Mouse (Mus musculus) CH12.LX (cell line): ENCODE data around the gene Gck. TPM values are rescaled to one million over a fixed set of nuclear protein-coding genes. Genes with fewer than 3 reads are reported as not detected.

Source experiments
- DNase-seq: peaks from one replicate; pipeline ENCODE4 v3.0.0-alpha.2; 2013; ENCODE audit errors: extremely low read depth
- H3K27ac ChIP-seq: 2 replicates; pipeline ENCODE4 v1.5.1; 2012; ENCODE audit warnings: low read depth, mild to moderate bottlenecking, control low read depth, moderate library complexity; ENCODE audit not compliant: insufficient read depth
- H3K27me3 ChIP-seq: replicated peaks from 2 replicates; pipeline ENCODE3; 2012; ENCODE audit warnings: inconsistent platforms
- H3K36me3 ChIP-seq, 2 experiments: replicated peaks in 1 of 2; 2 replicates each; pipeline versions ENCODE3 to v1.6.1; 2012; ENCODE audit warnings: inconsistent platforms in 1 of 2, low read length in 1 of 2, mild to moderate bottlenecking in 1 of 2, mixed read lengths in 1 of 2, moderate library complexity in 1 of 2; ENCODE audit not compliant: control insufficient read depth in 1 of 2, insufficient read depth in 1 of 2
- H3K4me1 ChIP-seq, 2 experiments: 2 replicates each; pipeline ENCODE4 v1.6.1; 2012; ENCODE audit warnings: inconsistent platforms in 1 of 2, moderate library complexity in 1 of 2; ENCODE audit not compliant: insufficient read depth in 2 of 2, control insufficient read depth in 1 of 2
- H3K4me2 ChIP-seq: 2 replicates; pipeline ENCODE4 v1.6.1; 2012; ENCODE audit warnings: low read depth, mild to moderate bottlenecking, control low read depth; ENCODE audit not compliant: poor library complexity, insufficient read depth, severe bottlenecking
- H3K4me3 ChIP-seq, 3 experiments: fragments of 150-350 bp in 1 of 3; sonication (generic) in 1 of 3; replicated peaks in 1 of 3; 2 replicates each; pipeline versions ENCODE3 to v1.5.1; 2011 to 2012; ENCODE audit warnings: low read depth in 2 of 3, low read length in 2 of 3, mild to moderate bottlenecking in 2 of 3, moderate library complexity in 2 of 3, control low read depth in 1 of 3, improper control_type of control experiment in 1 of 3, inconsistent platforms in 1 of 3, mixed read lengths in 1 of 3; ENCODE audit not compliant: poor library complexity in 1 of 3
- H3K79me2 ChIP-seq: replicated peaks from 2 replicates; pipeline ENCODE4 v1.6.1; 2012; ENCODE audit warnings: mild to moderate bottlenecking, moderate library complexity; ENCODE audit not compliant: control insufficient read depth, poor library complexity, insufficient read depth, severe bottlenecking; ENCODE audit errors: extremely low read depth
- H3K9ac ChIP-seq: 2 replicates; pipeline ENCODE4 v1.6.1; 2012; ENCODE audit warnings: low read depth, mild to moderate bottlenecking, control low read depth, moderate library complexity; ENCODE audit not compliant: insufficient read depth
- H3K9me3 ChIP-seq: replicated peaks from 2 replicates; pipeline ENCODE3; 2012; ENCODE audit warnings: low read length, inconsistent platforms, mixed read lengths
- BHLHE40 ChIP-seq: IDR thresholded peaks from 2 replicates; pipeline ENCODE4 v1.6.1; 2011; ENCODE audit warnings: mild to moderate bottlenecking, low read depth, low read length, improper control_type of control experiment
- CHD1 ChIP-seq: IDR thresholded peaks from 2 replicates; pipeline ENCODE4 v1.6.1; 2012; ENCODE audit warnings: low read depth, low read length, improper control_type of control experiment, inconsistent platforms
- CTCF ChIP-seq, 2 experiments: IDR thresholded peaks in 1 of 2; conservative IDR thresholded peaks in 1 of 2; 2 replicates each; pipeline ENCODE4 v1.5.1; 2011 to 2012; ENCODE audit warnings: low read depth in 2 of 2, low read length in 2 of 2, improper control_type of control experiment in 1 of 2, inconsistent platforms in 1 of 2, mild to moderate bottlenecking in 1 of 2, moderate library complexity in 1 of 2
- EP300 ChIP-seq: IDR thresholded peaks from 2 replicates; pipeline ENCODE4 v1.6.1; 2011; ENCODE audit warnings: low read length, improper control_type of control experiment
- JUN ChIP-seq: IDR thresholded peaks from 2 replicates; pipeline ENCODE4 v1.6.1; 2011; ENCODE audit warnings: low read depth, mild to moderate bottlenecking, low read length, improper control_type of control experiment, moderate library complexity; ENCODE audit not compliant: insufficient read depth
- KAT2A ChIP-seq: IDR thresholded peaks from 2 replicates; pipeline ENCODE4 v1.6.1; 2012; ENCODE audit warnings: low read length, improper control_type of control experiment, inconsistent platforms; ENCODE audit not compliant: insufficient replicate concordance
- MAFK ChIP-seq: IDR thresholded peaks from 2 replicates; pipeline ENCODE4 v1.6.1; 2011; ENCODE audit warnings: low read length, improper control_type of control experiment; ENCODE audit not compliant: insufficient replicate concordance
- MAX ChIP-seq: IDR thresholded peaks from 2 replicates; pipeline ENCODE4 v1.6.1; 2011; ENCODE audit warnings: low read length, improper control_type of control experiment
- MYC ChIP-seq: IDR thresholded peaks from 2 replicates; pipeline ENCODE4 v1.6.1; 2011; ENCODE audit warnings: low read depth, mild to moderate bottlenecking, improper control_type of control experiment, low read length
- NRF1 ChIP-seq: IDR thresholded peaks from 2 replicates; pipeline ENCODE4 v1.6.1; 2014; ENCODE audit warnings: low read depth, mild to moderate bottlenecking, inconsistent platforms, low read length, improper control_type of control experiment, moderate library complexity
- PAX5 ChIP-seq: IDR thresholded peaks from 2 replicates; pipeline ENCODE4 v1.6.1; 2012; ENCODE audit warnings: low read length, inconsistent platforms, mixed read lengths
- POLR2AphosphoS2 ChIP-seq: IDR thresholded peaks from 2 replicates; pipeline ENCODE4 v1.6.1; 2011; ENCODE audit warnings: low read depth, low read length, improper control_type of control experiment
- RAD21 ChIP-seq: IDR thresholded peaks from 2 replicates; pipeline ENCODE4 v1.6.1; 2011; ENCODE audit warnings: low read depth, mild to moderate bottlenecking, low read length, improper control_type of control experiment, moderate library complexity
- SIN3A ChIP-seq: IDR thresholded peaks from 2 replicates; pipeline ENCODE4 v1.6.1; 2012; ENCODE audit warnings: low read length, improper control_type of control experiment, inconsistent platforms
- TCF12 ChIP-seq: IDR thresholded peaks from 2 replicates; pipeline ENCODE4 v1.6.1; 2014; ENCODE audit warnings: low read depth, mild to moderate bottlenecking, inconsistent platforms, low read length, improper control_type of control experiment
- ZC3H11A ChIP-seq: IDR thresholded peaks from 2 replicates; pipeline ENCODE4 v1.6.1; 2012; ENCODE audit warnings: low read depth, mild to moderate bottlenecking, inconsistent platforms, low read length, improper control_type of control experiment
- ZNF384 ChIP-seq: IDR thresholded peaks from 2 replicates; pipeline ENCODE4 v1.6.1; 2012; ENCODE audit warnings: low read depth, low read length, improper control_type of control experiment, inconsistent platforms
- dilution Hi-C: fragments of 300-500 bp; cut with MboI; formaldehyde crosslinking; loops from 2 replicates; pipeline ENCODE4 v1.14.3; 2020; ENCODE audit warnings: low sequenced_read_pairs; ENCODE audit not compliant: extremely low pct_unique_long_range_greater_than_20kb, extremely low pct_ligation_motif_present
- in situ Hi-C: fragments of 300-500 bp; cut with MboI; formaldehyde crosslinking; loops from 3 replicates; pipeline ENCODE4 v1.14.3; 2019; ENCODE audit warnings: low sequenced_read_pairs, low pct_ligation_motif_present, low pct_unique_long_range_greater_than_20kb, mixed read lengths
- polyA plus RNA-seq: library from polyadenylated mRNA; unstranded; fragments of >175 nt; gene quantifications from 2 replicates; pipeline ENCODE4 v1.2.1, GENCODE M21; 2012; ENCODE audit warnings: low read depth; ENCODE audit not compliant: insufficient read length
- total RNA-seq, 2 experiments: library from RNA; depleted of rRNA; stranded (reverse); fragments of 300-350 nt in 1 of 2; fragments of >200 nt in 1 of 2; gene quantifications; 2 replicates each; pipeline ENCODE4 v1.2.3; 2012 to 2014

Gene Gck
- total and polyA plus RNA-seq, 3 experiments, result 0.68 to 1.4 (median 1.0) TPM

DNA sequence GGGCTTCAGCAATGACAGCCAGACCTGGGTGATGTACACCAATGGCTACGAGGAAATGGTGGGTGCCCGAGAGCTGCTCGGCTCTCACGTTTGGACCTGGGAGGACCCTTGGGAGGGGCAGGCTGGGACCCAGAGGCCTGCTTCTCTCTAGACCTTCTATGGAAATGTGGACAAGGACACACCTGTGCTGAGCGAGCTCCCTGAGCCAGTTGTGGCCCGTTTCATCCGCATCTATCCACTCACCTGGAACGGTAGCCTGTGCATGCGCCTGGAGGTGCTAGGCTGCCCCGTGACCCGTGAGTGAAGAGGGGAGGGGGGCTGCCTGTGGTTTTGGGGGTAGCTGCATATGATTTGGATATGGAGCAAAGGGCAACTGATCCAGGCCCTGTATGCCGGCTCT, 81.6 kb downstream of the Gck start:
- no peaks in the 10 kb centered on the region for H3K79me2 ChIP-seq
- no peak for DNase-seq
- H3K4me1 ChIP-seq, result peaks cover 3 to 15% of the 10 kb centered on the region in 2 experiments; a peak in 2 of 4 replicates
- no peak overlapping the region for H3K4me2 ChIP-seq
- H3K36me3 ChIP-seq, result peaks cover 42 to 60% of the 10 kb centered on the region in 2 experiments
- H3K9me3 ChIP-seq, result no peaks in the 10 kb centered on the region
- in situ Hi-C loops, result no loop called here
- TF ChIP-seq NRF1 (no peak), POLR2AphosphoS2 (0 out of 2 replicates have a peak, but pooled peaks have one; percentile 16)
- H3K4me3 ChIP-seq, result no peak overlapping the region
- no peak overlapping the region for H3K9ac ChIP-seq
- peaks cover 9% of the 10 kb centered on the region for H3K27me3 ChIP-seq
- dilution Hi-C loops, result no loop called here
- no peak overlapping the region for H3K27ac ChIP-seq

DNA sequence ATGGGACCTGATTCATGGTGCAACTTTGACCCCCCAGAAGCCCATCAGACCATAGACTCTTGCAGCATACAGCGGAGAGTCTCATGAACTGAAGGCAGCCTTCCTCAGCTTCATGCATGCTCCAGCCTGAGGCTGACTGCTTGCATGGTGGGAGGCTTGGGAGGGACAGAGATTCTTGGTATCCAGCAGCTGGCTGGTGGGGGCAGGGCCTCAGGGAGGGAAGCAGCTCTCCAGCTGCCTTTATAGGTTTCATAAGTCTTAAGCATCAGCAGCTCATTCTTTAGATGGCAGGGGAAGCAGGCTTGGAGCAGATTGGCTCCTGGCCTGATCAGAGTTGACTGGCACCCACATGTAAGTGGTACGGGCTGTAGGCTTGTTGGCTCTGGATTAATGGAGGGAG, 82.7 kb downstream of the Gck start:
- no peak overlapping the region for H3K4me2 ChIP-seq
- DNase-seq, result no peak
- H3K9me3 ChIP-seq, result no peaks in the 10 kb centered on the region
- no peak overlapping the region for H3K27ac ChIP-seq
- no peak overlapping the region for H3K4me3 ChIP-seq
- no peaks in the 10 kb centered on the region for H3K79me2 ChIP-seq
- peaks cover 3 to 15% of the 10 kb centered on the region in 2 experiments; a peak in 2 of 4 replicates for H3K4me1 ChIP-seq
- dilution Hi-C loops, result no loop called here
- in situ Hi-C loops, result no loop called here
- no peak overlapping the region for H3K9ac ChIP-seq
- no peak for TF ChIP-seq RAD21
- no peak for TF ChIP-seq CTCF (conservative IDR thresholded peaks at IDR 0.05 in 1 of 2, IDR thresholded peaks at IDR 0.05 in 1 of 2; ENCODE audit: low read depth in 2 of 2, low read length in 2 of 2)
- no peak for TF ChIP-seq SIN3A
- TF ChIP-seq MYC, result no peak
- no peak for TF ChIP-seq MAX
- TF ChIP-seq EP300, result no peak
- no peak for TF ChIP-seq BHLHE40
- TF ChIP-seq MAFK, result no peak
- no peak for TF ChIP-seq ZNF384
- TF ChIP-seq PAX5, result no peak
- H3K36me3 ChIP-seq, result peaks cover 31 to 49% of the 10 kb centered on the region in 2 experiments
- peaks cover 20% of the 10 kb centered on the region for H3K27me3 ChIP-seq

DNA sequence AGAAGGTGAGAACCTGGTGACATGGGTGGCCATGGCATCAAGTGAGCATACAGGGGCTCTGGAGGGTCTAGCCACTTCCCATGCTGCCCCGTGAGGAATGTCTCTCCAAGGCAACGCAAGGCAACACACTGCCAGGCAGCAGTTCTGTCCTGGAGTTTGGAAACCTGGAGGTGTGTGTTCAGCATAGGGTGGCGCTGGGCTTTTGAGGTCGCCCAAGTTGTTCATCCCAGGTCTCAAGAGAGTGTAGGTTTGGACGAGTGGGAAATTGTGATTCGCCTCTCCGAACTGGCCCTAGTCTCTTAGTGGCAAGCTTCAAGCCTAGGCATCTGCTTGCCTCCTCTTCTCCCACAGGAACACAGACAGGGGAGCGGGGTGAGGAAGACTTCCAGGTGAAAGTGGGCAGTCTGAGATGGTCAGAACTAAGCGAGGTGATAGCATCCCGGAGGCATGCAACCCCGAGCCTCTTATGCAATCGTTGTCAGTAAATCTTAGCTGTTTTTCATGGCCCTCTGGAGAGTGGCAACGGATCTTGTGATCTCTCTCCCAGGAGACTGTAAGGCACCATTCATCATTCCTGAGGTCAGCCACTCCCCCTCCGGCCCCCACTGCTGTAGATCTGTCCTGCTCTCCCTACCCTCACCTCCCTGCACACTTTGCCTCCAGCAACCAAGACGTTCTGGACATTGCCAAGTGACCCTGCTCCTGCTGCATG, 87.3 kb downstream of the Gck start:
- Histone ChIP-seq H3K27me3 (peaks cover 36% of the 10 kb centered on the region), H3K27ac (no peak overlapping the region), H3K9ac (no peak overlapping the region), H3K4me1 (peaks cover 0 to 5% of the 10 kb centered on the region in 2 experiments; a peak in 1 of 4 replicates), H3K36me3 (peaks cover 0 to 3% of the 10 kb centered on the region in 2 experiments), H3K4me3 (no peak overlapping the region), H3K79me2 (no peaks in the 10 kb centered on the region), H3K9me3 (peaks cover 14% of the 10 kb centered on the region)
- dilution Hi-C loops, result no loop called here
- no peak for DNase-seq
- in situ Hi-C loops, result no loop called here
- no peak for TF ChIP-seq JUN
- TF ChIP-seq KAT2A, result no peak
- no peak for TF ChIP-seq CHD1
- TF ChIP-seq ZC3H11A, result no peak
- no peak for TF ChIP-seq TCF12
- TF ChIP-seq RAD21, result no peak
- TF ChIP-seq, all 38 proteins: peak for 0
- H3K4me2 ChIP-seq, result no peak overlapping the region
